Mouse (Mus musculus) limb, embryonic 12.5 days (tissue): ENCODE data around the gene Brca2. TPM values are rescaled to one million over a fixed set of nuclear protein-coding genes. Genes with fewer than 3 reads are reported as not detected.

Experiments used
- ATAC-seq: fragments of 200-750 bp; cut with Nextera tagmentation; 2 replicates; pipeline ENCODE4 v1.8.0; 2017; ENCODE audit warnings: low read depth, moderate TSS enrichment; ENCODE audit not compliant: insufficient number of reproducible peaks, insufficient read depth, low FRiP score, low TSS enrichment
- H3K27ac ChIP-seq: fragments of 300-500 bp; sonication (generic); 2 replicates; pipeline ENCODE4 v1.5.1; 2016; ENCODE audit warnings: mild to moderate bottlenecking, moderate library complexity
- H3K27me3 ChIP-seq: fragments of 300-500 bp; sonication (generic); 2 replicates; pipeline ENCODE4 v1.6.1; 2016; ENCODE audit warnings: mild to moderate bottlenecking, moderate library complexity
- H3K36me3 ChIP-seq: fragments of 300-500 bp; sonication (generic); 2 replicates; pipeline ENCODE4 v1.6.1; 2016; ENCODE audit warnings: mild to moderate bottlenecking, moderate library complexity
- H3K4me1 ChIP-seq: fragments of 300-500 bp; sonication (generic); replicated peaks from 2 replicates; pipeline ENCODE4 v1.6.1; 2016
- H3K4me2 ChIP-seq: fragments of 300-500 bp; sonication (generic); 2 replicates; pipeline ENCODE4 v1.6.1; 2016; ENCODE audit warnings: mild to moderate bottlenecking, moderate library complexity
- H3K4me3 ChIP-seq: fragments of 300-500 bp; sonication (generic); replicated peaks from 2 replicates; pipeline ENCODE4 v1.5.1; 2016; ENCODE audit warnings: mild to moderate bottlenecking
- H3K9ac ChIP-seq: fragments of 300-500 bp; sonication (generic); replicated peaks from 2 replicates; pipeline ENCODE4 v1.6.1; 2016; ENCODE audit warnings: mild to moderate bottlenecking, moderate library complexity
- H3K9me3 ChIP-seq: fragments of 300-500 bp; sonication (generic); 2 replicates; pipeline ENCODE4 v1.6.1; 2016; ENCODE audit warnings: mild to moderate bottlenecking, moderate library complexity
- WGBS: fragments of 180-500 bp; shearing (Covaris S2); methylation state at CpG from one replicate; pipeline ENCODE4 v1.1.7; 2016; 5-methylcytosine and 5-hydroxymethylcytosine counted together
- polyA plus RNA-seq: library from polyadenylated mRNA; unstranded; fragments of >200 nt; fragmentation: Nextera tagmentation; extraction: Ambion mirVana; gene quantifications from 2 replicates; pipeline ENCODE4 v1.2.1, GENCODE M21; 2016

Gene Brca2
- polyA plus RNA-seq, 1 experiment from 2014 or later: 35.1 TPM

GRCm38 (mm10) chr5:150618599-150619355 is 96.3 kb downstream of the Brca2 start:
- Histone ChIP-seq H3K4me1 (no peaks in the 10 kb centered on the region), H3K27ac (no peak overlapping the region), H3K4me3 (no peak overlapping the region), H3K27me3 (no peaks in the 10 kb centered on the region), H3K9ac (no peak overlapping the region), H3K36me3 (no peaks in the 10 kb centered on the region), H3K9me3 (no peaks in the 10 kb centered on the region), H3K4me2 (no peak overlapping the region)
- 91% methylated on average over 10 of the region's 10 CpGs for WGBS
- ATAC-seq: no peak

Other genes with a start within 250 kb of the Brca2 start
- gene Zar1l, start 4.5 kb upstream of the Brca2 start, polyA plus RNA-seq: not detected in 2 replicates
- 4.7 and 5.0 TPM in 2 replicates for gene N4bp2l1, start 74.6 kb downstream of the Brca2 start, polyA plus RNA-seq
- 51.6 and 53.8 TPM in 2 replicates for gene N4bp2l2, start 143.6 kb downstream of the Brca2 start, polyA plus RNA-seq
- 47.8 and 51.1 TPM in 2 replicates for gene Pds5b, start 151.1 kb downstream of the Brca2 start, polyA plus RNA-seq